Mouse (Mus musculus) frontal cortex, postnatal 14 days (tissue): ENCODE results near the gene Rnf217.

Experiments used
- DNase-seq, 2 experiments: peaks; one replicate each; pipeline ENCODE4 v3.0.0; 2022; ENCODE audit warnings: low spot score in 2 of 2

The Rnf217 gene

GRCm38 (mm10) chr10:31609066-31609961, at the start of gene Rnf217:
Gene Rnf217 (minus strand): TSS chr10:31609184.
- DNase-seq: peak; percentile 56 to 62

GRCm38 (mm10) chr10:31647270-31647669, 38.3 kb upstream of the Rnf217 start:
- DNase-seq: no peak

DNA sequence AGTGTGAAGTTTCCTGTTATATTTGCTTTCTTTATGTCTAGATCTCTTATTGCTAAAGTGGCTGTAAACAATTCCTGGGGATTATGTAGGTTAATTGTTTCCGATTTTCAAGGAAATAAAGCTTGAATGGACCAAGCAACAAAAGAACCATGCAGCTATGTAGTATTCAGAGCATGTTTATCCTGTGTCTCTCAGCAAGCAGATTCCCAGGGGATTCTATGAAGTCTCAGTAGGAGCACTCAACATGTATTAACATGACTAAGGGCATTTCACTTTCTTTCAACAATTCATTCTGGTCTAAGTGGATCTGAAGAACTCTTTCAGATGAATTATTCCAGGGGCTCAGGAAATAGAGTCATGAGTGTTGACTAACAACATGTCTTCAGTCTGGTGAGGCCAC, 37.1 kb upstream of the Rnf217 start:
- DNase-seq: no peak

- DNase-seq: no peak
These were observed 26.1 kb upstream of the Rnf217 start for GRCm38 (mm10) chr10:31635098-31635497.

DNA sequence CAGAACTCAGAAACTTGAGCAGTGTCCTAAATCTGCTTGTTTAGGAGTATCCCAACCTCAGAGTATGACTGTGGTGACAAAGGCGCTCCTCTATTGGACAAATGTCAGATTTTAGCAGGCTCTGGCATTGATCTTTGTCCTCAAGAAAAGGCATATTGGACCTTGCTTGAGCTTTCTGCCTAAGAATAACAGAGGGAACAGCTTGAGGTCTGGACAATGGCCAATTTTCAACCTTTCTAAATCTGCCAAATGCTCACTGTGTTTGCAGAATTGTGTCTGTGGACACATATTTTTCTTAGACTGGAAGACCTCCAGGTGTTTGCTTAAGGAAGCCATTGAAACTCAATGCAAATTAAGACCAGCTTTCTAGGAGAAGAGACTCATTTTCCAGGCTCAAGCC, 23.0 kb upstream of the Rnf217 start:
- no peak for DNase-seq

DNA sequence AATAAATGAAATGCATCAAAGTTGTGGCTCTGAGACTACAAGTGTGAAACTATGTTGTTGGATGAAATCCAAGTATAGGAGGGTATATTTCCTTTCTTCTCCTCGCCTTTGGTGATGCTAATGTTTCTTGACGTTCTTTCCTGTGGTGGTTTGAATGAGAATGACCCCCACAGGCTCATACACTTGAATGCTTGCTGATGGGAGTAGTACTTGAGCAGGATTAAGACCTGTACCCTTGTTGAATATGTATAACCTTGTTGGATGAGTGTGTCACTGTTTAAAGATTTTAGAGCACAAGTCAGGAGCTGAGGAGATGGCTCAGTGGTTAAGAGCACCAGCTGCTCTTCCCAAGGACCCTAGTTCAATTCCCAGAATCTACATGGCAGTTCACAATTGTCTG, 6.4 kb upstream of the Rnf217 start:
- DNase-seq: no peak

DNA sequence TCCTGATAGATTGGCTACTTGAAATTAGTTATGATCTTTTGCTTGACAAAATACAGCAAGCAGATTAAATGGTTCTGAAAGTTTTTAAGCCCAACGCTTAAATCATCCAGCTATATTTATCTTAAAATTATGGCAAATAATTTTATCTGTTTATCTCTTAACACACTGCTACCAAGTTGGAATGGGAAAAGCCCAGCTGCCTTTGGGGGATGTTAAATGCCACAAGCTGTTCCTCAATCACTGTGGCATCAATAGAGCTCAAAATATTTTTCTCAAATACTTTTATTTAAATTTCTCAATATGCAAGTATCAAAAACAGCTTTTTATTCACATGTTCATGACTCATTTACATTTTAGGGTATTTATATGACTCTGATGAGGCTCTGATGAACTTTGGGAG, 5.1 kb upstream of the Rnf217 start:
- DNase-seq: no peak

GRCm38 (mm10) chr10:31608441-31609065, 431 bp downstream of the Rnf217 start:
- DNase-seq: no peak

- no peak for DNase-seq
These were observed 1.8 kb downstream of the Rnf217 start for GRCm38 (mm10) chr10:31606981-31607867.

DNA sequence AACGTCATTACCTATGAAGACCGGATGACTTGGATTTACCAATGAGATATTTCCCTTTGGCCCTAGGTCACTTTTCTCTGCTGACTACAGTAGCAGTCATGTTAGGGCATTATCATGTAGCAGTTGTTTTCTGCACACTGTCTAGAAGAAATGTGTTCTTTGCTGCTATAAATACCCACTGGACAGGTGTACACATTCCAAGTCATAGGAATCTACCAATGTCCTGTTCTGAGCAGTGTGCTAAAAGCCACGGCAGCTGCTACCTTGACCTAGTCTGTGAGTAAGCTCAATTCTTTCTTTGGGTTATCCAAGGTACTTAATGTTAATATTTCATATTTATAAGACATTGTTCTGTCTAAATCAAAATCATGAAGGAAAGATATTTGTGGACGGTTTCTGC, 5.1 kb downstream of the Rnf217 start:
- DNase-seq: no peak

- no peak for DNase-seq
These were observed 8.9 kb downstream of the Rnf217 start for GRCm38 (mm10) chr10:31600116-31600515.

DNA sequence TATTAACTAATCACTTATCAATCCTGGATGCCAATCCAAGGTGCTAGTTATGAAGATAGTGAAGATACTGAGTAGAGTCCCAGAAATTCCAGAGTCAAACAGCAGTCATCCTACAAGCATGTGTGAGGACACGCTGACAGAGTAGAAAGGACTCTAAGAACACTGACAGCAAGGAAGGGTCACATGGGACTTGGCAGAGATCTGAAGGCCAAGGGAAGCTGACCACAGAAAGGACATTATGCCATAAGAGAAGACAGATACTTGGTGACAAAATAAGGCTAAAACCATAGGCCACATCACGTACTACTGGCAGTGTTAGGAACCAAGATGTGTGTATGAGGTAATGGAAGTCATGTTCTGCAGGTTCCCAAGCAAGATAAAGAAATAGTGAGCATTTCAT, 11.1 kb downstream of the Rnf217 start:
- no peak for DNase-seq

DNA sequence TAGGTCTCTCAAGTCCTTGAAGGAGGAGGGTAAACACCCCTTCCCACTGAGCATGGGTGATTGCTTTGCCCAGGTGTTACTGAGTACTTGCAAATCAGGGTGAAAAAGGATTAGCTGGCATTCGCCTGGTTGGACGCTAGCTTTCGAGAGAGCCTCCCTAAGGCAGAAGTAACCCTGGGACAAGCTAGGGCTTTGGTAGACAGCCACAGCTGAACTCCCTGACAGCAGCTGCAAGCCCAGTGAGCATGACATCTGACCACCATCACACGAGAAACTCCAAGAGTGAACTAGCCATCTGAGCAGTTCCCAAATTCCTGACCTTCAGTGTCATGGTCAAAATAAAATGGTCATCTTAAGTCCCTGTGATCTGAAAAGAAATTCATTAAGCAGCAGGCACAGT, 12.2 kb downstream of the Rnf217 start:
- DNase-seq: no peak

DNA sequence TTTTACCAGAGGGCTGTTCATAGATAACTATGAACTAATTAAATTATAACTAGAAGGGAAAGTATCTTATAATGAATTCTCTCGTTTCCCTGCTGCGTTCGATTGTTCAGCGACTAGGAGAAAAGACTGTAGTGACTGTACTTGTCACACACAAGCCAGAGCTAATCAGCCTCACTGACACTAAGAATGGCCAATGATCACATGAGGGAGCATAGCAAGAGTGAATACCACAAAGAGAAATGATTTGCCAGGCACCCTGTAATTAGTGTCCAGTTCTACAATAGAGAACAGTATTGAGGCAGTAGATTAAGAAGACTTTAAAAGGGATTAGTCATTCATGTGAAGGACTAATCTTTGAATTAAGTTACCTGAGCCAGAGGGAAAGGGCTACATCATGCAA, 13.7 kb downstream of the Rnf217 start:
- DNase-seq: no peak

- DNase-seq: no peak
These were observed 16.1 kb downstream of the Rnf217 start for GRCm38 (mm10) chr10:31592741-31593524.

GRCm38 (mm10) chr10:31592095-31592740, 16.8 kb downstream of the Rnf217 start:
- DNase-seq: no peak

- DNase-seq: no peak
These were observed 28.3 kb downstream of the Rnf217 start for GRCm38 (mm10) chr10:31580722-31581121.

- no peak for DNase-seq
These were observed 28.9 kb downstream of the Rnf217 start for GRCm38 (mm10) chr10:31580073-31580472.

GRCm38 (mm10) chr10:31573267-31573666, 35.7 kb downstream of the Rnf217 start:
- no peak for DNase-seq

GRCm38 (mm10) chr10:31557311-31557710, 51.7 kb downstream of the Rnf217 start:
- DNase-seq: no peak

DNA sequence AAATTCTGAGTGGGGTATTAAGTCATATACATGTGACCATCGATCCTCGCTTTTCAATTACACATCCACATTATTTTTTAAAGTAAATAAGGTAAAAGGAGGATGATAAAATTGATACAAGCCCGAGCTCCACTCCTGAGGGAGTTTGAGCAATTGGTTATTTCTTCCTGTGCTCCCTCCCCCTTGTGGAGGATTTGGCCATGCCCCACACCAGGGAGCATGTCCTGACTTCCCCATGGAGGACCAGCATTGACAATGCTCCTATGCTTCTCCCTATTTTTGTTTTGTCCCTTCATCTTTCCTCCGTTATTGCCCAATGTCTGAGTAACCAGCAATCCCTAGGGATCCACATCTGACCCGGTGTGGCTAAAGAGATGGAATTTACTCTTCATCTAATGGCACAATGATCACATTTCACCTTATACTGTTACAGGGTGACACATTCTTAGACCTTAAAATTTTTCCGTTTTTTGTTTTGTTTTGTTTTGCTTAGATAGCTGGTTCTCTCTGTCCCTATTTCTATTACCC, 53.5 kb downstream of the Rnf217 start:
- DNase-seq: no peak
